Mouse (Mus musculus): ENCODE measurements around the gene AI481877.

GRCm38 (mm10) chr4:59069276-59069675 lies 69.5 kb downstream of the AI481877 start:
- TF ChIP-seq GATA1 (IDR thresholded peaks at IDR 0.05; ENCODE audit: low read length) (no peak), TAL1 (IDR thresholded peaks at IDR 0.05; ENCODE audit: low read length) (no peak)
